Mouse (Mus musculus) thymus, adult 2 months (tissue): ENCODE measurements around the gene Saa4.

ENCODE experiments used
- CTCF ChIP-seq: fragments of 200-500 bp; IDR thresholded peaks from 2 replicates; pipeline ENCODE4 v1.5.1; 2012; ENCODE audit warnings: mild to moderate bottlenecking, control low read depth, low read length, moderate library complexity, borderline replicate concordance; ENCODE audit not compliant: control insufficient read depth, poor library complexity, insufficient read depth; ENCODE audit errors: extremely low read depth
- POLR2A ChIP-seq: fragments of 200-500 bp; IDR thresholded peaks from 2 replicates; pipeline ENCODE4 v1.6.1; 2012; ENCODE audit warnings: mild to moderate bottlenecking, low read length, control low read depth, moderate library complexity; ENCODE audit not compliant: control insufficient read depth, poor library complexity, insufficient read depth; ENCODE audit errors: extremely low read depth

- TF ChIP-seq POLR2A (no peak), CTCF (no peak)
Measured at GRCm38 (mm10) chr7:46680732-46681131, 51.7 kb downstream of the Saa4 start.
